Mouse (Mus musculus): ENCODE measurements around the gene Grin2d. TPM values are rescaled to one million over a fixed set of nuclear protein-coding genes. Genes with fewer than 3 reads are reported as not detected.
A peak's percentile ranks its signal among the peaks of the same experiment; 100 is the strongest.

Grin2d gene
- polyA plus RNA-seq, 1 experiment from 2014 or later = 0.49 TPM

GRCm38 (mm10) chr7:45797661-45798510 is 80.3 kb downstream of the Grin2d start:
- Histone ChIP-seq H3K27me3 (replicated peaks) (peaks cover 13% of the 10 kb centered on the region; the same call in 1 of the 2 replicates), H3K4me3 (replicated peaks) (peak overlapping the region; percentile 45), H3K4me2 (replicated peaks) (peak overlapping the region; percentile 92), H3K9me3 (no peaks in the 10 kb centered on the region), H3K9ac (peak overlapping the region; percentile 44), H3K27ac (no peak overlapping the region), H3K36me3 (no peaks in the 10 kb centered on the region), H3K4me1 (replicated peaks) (peaks cover 28% of the 10 kb centered on the region)
- WGBS = 4% methylated on average over 59 of the region's 60 CpGs
- no peak for ATAC-seq

- no peak overlapping the region for H3K4me3 ChIP-seq (replicated peaks)
- no peak overlapping the region for H3K4me2 ChIP-seq (replicated peaks)
- no peaks in the 10 kb centered on the region for H3K9me3 ChIP-seq
- 54% methylated on average over 6 of the region's 6 CpGs for WGBS
- no peak for ATAC-seq
- peaks cover 28% of the 10 kb centered on the region for H3K4me1 ChIP-seq (replicated peaks)
- H3K36me3 ChIP-seq = no peaks in the 10 kb centered on the region
- no peak overlapping the region for H3K27ac ChIP-seq
- peaks cover 13% of the 10 kb centered on the region; the same call in 1 of the 2 replicates for H3K27me3 ChIP-seq (replicated peaks)
- no peak overlapping the region for H3K9ac ChIP-seq
Measured at GRCm38 (mm10) chr7:45796950-45797349, 81.2 kb downstream of the Grin2d start.

- no peak for ATAC-seq
- Histone ChIP-seq H3K4me3 (replicated peaks) (no peak overlapping the region), H3K4me2 (replicated peaks) (no peak overlapping the region), H3K4me1 (replicated peaks) (peaks cover 21% of the 10 kb centered on the region), H3K27me3 (replicated peaks) (peaks cover 13% of the 10 kb centered on the region; the same call in 1 of the 2 replicates), H3K9ac (no peak overlapping the region), H3K27ac (no peak overlapping the region), H3K36me3 (no peaks in the 10 kb centered on the region), H3K9me3 (no peaks in the 10 kb centered on the region)
- WGBS = 93% methylated on average over 29 of the region's 29 CpGs
Measured at GRCm38 (mm10) chr7:45794971-45795370, 83.2 kb downstream of the Grin2d start.

GRCm38 (mm10) chr7:45793969-45794585 is 84.1 kb downstream of the Grin2d start:
- peaks cover 13% of the 10 kb centered on the region; the same call in 1 of the 2 replicates for H3K27me3 ChIP-seq (replicated peaks)
- H3K4me1 ChIP-seq (replicated peaks) = peaks cover 21% of the 10 kb centered on the region
- H3K27ac ChIP-seq = no peak overlapping the region
- no peak overlapping the region for H3K9ac ChIP-seq
- no peak for ATAC-seq
- no peaks in the 10 kb centered on the region for H3K36me3 ChIP-seq
- 82% methylated on average over 33 of the region's 44 CpGs for WGBS
- no peak overlapping the region for H3K4me3 ChIP-seq (replicated peaks)
- H3K9me3 ChIP-seq = no peaks in the 10 kb centered on the region
- no peak overlapping the region for H3K4me2 ChIP-seq (replicated peaks)

GRCm38 (mm10) chr7:45793240-45793639 is 84.9 kb downstream of the Grin2d start:
- no peak for ATAC-seq
- 76% methylated on average over 24 of the region's 24 CpGs for WGBS
- no peaks in the 10 kb centered on the region for H3K9me3 ChIP-seq
- peaks cover 9% of the 10 kb centered on the region; the same call in 1 of the 2 replicates for H3K27me3 ChIP-seq (replicated peaks)
- no peak overlapping the region for H3K4me3 ChIP-seq (replicated peaks)
- no peak overlapping the region for H3K9ac ChIP-seq
- H3K27ac ChIP-seq = no peak overlapping the region
- H3K36me3 ChIP-seq = no peaks in the 10 kb centered on the region
- H3K4me1 ChIP-seq (replicated peaks) = peaks cover 12% of the 10 kb centered on the region
- no peak overlapping the region for H3K4me2 ChIP-seq (replicated peaks)

GRCm38 (mm10) chr7:45791756-45792490 is 86.3 kb downstream of the Grin2d start:
- H3K9me3 ChIP-seq = no peaks in the 10 kb centered on the region
- peaks cover 5% of the 10 kb centered on the region; the same call in 1 of the 2 replicates for H3K4me1 ChIP-seq (replicated peaks)
- H3K4me3 ChIP-seq (replicated peaks) = no peak overlapping the region
- no peak overlapping the region for H3K9ac ChIP-seq
- H3K27me3 ChIP-seq (replicated peaks) = no peaks in the 10 kb centered on the region
- 74% methylated on average over 17 of the region's 17 CpGs for WGBS
- no peak overlapping the region for H3K4me2 ChIP-seq (replicated peaks)
- H3K27ac ChIP-seq = no peak overlapping the region
- no peak for ATAC-seq
- H3K36me3 ChIP-seq = no peaks in the 10 kb centered on the region

GRCm38 (mm10) chr7:45790721-45791120 is 87.5 kb downstream of the Grin2d start:
- H3K27me3 ChIP-seq (replicated peaks) = no peaks in the 10 kb centered on the region
- peaks cover 17% of the 10 kb centered on the region for H3K4me1 ChIP-seq (replicated peaks)
- no peak overlapping the region for H3K4me3 ChIP-seq (replicated peaks)
- no peaks in the 10 kb centered on the region for H3K9me3 ChIP-seq
- ATAC-seq = no peak
- no peak overlapping the region for H3K4me2 ChIP-seq (replicated peaks)
- no peak overlapping the region for H3K9ac ChIP-seq
- no peak overlapping the region for H3K27ac ChIP-seq
- H3K36me3 ChIP-seq = no peaks in the 10 kb centered on the region
- 63% methylated on average over 6 of the region's 6 CpGs for WGBS

- Histone ChIP-seq H3K9ac (no peak overlapping the region), H3K27me3 (replicated peaks) (no peaks in the 10 kb centered on the region), H3K27ac (no peak overlapping the region), H3K36me3 (no peaks in the 10 kb centered on the region), H3K9me3 (no peaks in the 10 kb centered on the region), H3K4me1 (replicated peaks) (peaks cover 36% of the 10 kb centered on the region), H3K4me3 (replicated peaks) (no peak overlapping the region), H3K4me2 (replicated peaks) (no peak overlapping the region)
- no peak for ATAC-seq
- WGBS = 82% methylated on average over 22 of the region's 22 CpGs
Measured at GRCm38 (mm10) chr7:45787642-45788041, 90.5 kb downstream of the Grin2d start.

- Histone ChIP-seq H3K27me3 (replicated peaks) (no peaks in the 10 kb centered on the region), H3K4me3 (replicated peaks) (peak overlapping the region; percentile 45), H3K9ac (no peak overlapping the region), H3K9me3 (no peaks in the 10 kb centered on the region), H3K36me3 (no peaks in the 10 kb centered on the region), H3K27ac (no peak overlapping the region), H3K4me1 (replicated peaks) (peaks cover 36% of the 10 kb centered on the region), H3K4me2 (replicated peaks) (peak overlapping the region; percentile 79)
- peak; percentile 29; the same call in 1 of the 2 replicates for ATAC-seq
- WGBS = 12% methylated on average over 17 of the region's 17 CpGs
Measured at GRCm38 (mm10) chr7:45786661-45787413, 91.3 kb downstream of the Grin2d start.

GRCm38 (mm10) chr7:45786136-45786578 is 92.0 kb downstream of the Grin2d start:
- ATAC-seq = peak; percentile 42
- peak overlapping the region; percentile 45 for H3K4me3 ChIP-seq (replicated peaks)
- H3K9me3 ChIP-seq = no peaks in the 10 kb centered on the region
- no peaks in the 10 kb centered on the region for H3K27me3 ChIP-seq (replicated peaks)
- peak overlapping the region; percentile 79 for H3K4me2 ChIP-seq (replicated peaks)
- no peak overlapping the region for H3K27ac ChIP-seq
- H3K4me1 ChIP-seq (replicated peaks) = peaks cover 36% of the 10 kb centered on the region
- H3K9ac ChIP-seq = peak overlapping the region; percentile 39; the same call in 1 of the 2 replicates
- WGBS = 1% methylated on average over 14 of the region's 14 CpGs
- no peaks in the 10 kb centered on the region for H3K36me3 ChIP-seq

- ATAC-seq = peak; percentile 34
Measured at GRCm38 (mm10) chr7:45785388-45786135, 92.6 kb downstream of the Grin2d start.

More at GRCm38 (mm10) chr7:45785388-45786135, 92.6 kb downstream of the Grin2d start:
- under 1% methylated on average over 39 of the region's 42 CpGs for WGBS
- Histone ChIP-seq H3K27ac (no peak overlapping the region), H3K4me1 (replicated peaks) (peaks cover 34% of the 10 kb centered on the region), H3K36me3 (no peaks in the 10 kb centered on the region), H3K4me3 (replicated peaks) (peak overlapping the region; percentile 45), H3K4me2 (replicated peaks) (peak overlapping the region; percentile 79), H3K9me3 (no peaks in the 10 kb centered on the region), H3K27me3 (replicated peaks) (no peaks in the 10 kb centered on the region), H3K9ac (peak overlapping the region; percentile 39)

Measured in intestine, embryonic 15.5 days (tissue).